Mouse (Mus musculus): ENCODE results near the gene Mcm10.

Gene Mcm10

GRCm38 (mm10) chr2:5032665-5033064 is 20.1 kb upstream of the Mcm10 start:
- DNase-seq (ENCODE audit: low spot score in 2 of 2), result no peak

GRCm38 (mm10) chr2:5031215-5031614 is 18.6 kb upstream of the Mcm10 start:
- no peak for DNase-seq (ENCODE audit: low spot score in 2 of 2)

- DNase-seq (ENCODE audit: low spot score in 2 of 2), result no peak
Observed at GRCm38 (mm10) chr2:5029808-5030207, 17.2 kb upstream of the Mcm10 start.

- DNase-seq (ENCODE audit: low spot score in 2 of 2), result no peak
Observed at GRCm38 (mm10) chr2:5028047-5028446, 15.5 kb upstream of the Mcm10 start.

GRCm38 (mm10) chr2:5027057-5027456 is 14.5 kb upstream of the Mcm10 start:
- DNase-seq (ENCODE audit: low spot score in 2 of 2), result no peak

GRCm38 (mm10) chr2:5025162-5025733 is 12.7 kb upstream of the Mcm10 start:
- no peak for DNase-seq (ENCODE audit: low spot score in 2 of 2)

- DNase-seq (ENCODE audit: low spot score in 2 of 2), result no peak
Observed at GRCm38 (mm10) chr2:5023699-5024399, 11.3 kb upstream of the Mcm10 start.

GRCm38 (mm10) chr2:5023275-5023674 is 10.7 kb upstream of the Mcm10 start:
- DNase-seq (ENCODE audit: low spot score in 2 of 2), result no peak

- no peak for DNase-seq (ENCODE audit: low spot score in 2 of 2)
Observed at GRCm38 (mm10) chr2:5019708-5020107, 7.1 kb upstream of the Mcm10 start.

GRCm38 (mm10) chr2:5016922-5017321 is 4.3 kb upstream of the Mcm10 start:
- no peak for DNase-seq (ENCODE audit: low spot score in 2 of 2)

GRCm38 (mm10) chr2:5015527-5015926 is 2.9 kb upstream of the Mcm10 start:
- DNase-seq (ENCODE audit: low spot score in 2 of 2), result no peak

GRCm38 (mm10) chr2:5014616-5015015 is 2.0 kb upstream of the Mcm10 start:
- DNase-seq (ENCODE audit: low spot score in 2 of 2), result no peak

- no peak for DNase-seq (ENCODE audit: low spot score in 2 of 2)
Observed at GRCm38 (mm10) chr2:5011898-5012490, 597 bp downstream of the Mcm10 start.

- DNase-seq (ENCODE audit: low spot score in 2 of 2), result no peak
Observed at GRCm38 (mm10) chr2:5007107-5007506, 5.5 kb downstream of the Mcm10 start.

GRCm38 (mm10) chr2:5001266-5001665 is 11.3 kb downstream of the Mcm10 start:
- DNase-seq (ENCODE audit: low spot score in 2 of 2), result no peak

GRCm38 (mm10) chr2:4998905-4999304 is 13.7 kb downstream of the Mcm10 start:
- DNase-seq (ENCODE audit: low spot score in 2 of 2), result no peak

- no peak for DNase-seq (ENCODE audit: low spot score in 2 of 2)
Observed at GRCm38 (mm10) chr2:4996421-4996824, 16.2 kb downstream of the Mcm10 start.

GRCm38 (mm10) chr2:4995646-4996045 is 16.9 kb downstream of the Mcm10 start:
- no peak for DNase-seq (ENCODE audit: low spot score in 2 of 2)

- DNase-seq (ENCODE audit: low spot score in 2 of 2), result no peak
Observed at GRCm38 (mm10) chr2:4994436-4994835, 18.2 kb downstream of the Mcm10 start.

GRCm38 (mm10) chr2:4993584-4993983 is 19.0 kb downstream of the Mcm10 start:
- no peak for DNase-seq (ENCODE audit: low spot score in 2 of 2)

GRCm38 (mm10) chr2:4988826-4989424 is 23.7 kb downstream of the Mcm10 start:
- no peak for DNase-seq (ENCODE audit: low spot score in 2 of 2)

GRCm38 (mm10) chr2:4987388-4988180 is 25.0 kb downstream of the Mcm10 start:
- DNase-seq (ENCODE audit: low spot score in 2 of 2), result no peak
